Mouse (Mus musculus) liver, adult 2 months (tissue): ENCODE measurements at regions not wholly inside any gene's neighbourhood (a gene's known extent, or its start where the extent isn't known, plus 50 kb on each side); places are given as distances from the start of the nearest gene placed in this dataset.

Source experiments
- CTCF ChIP-seq: fragments of 200-500 bp; IDR thresholded peaks from 2 replicates; pipeline ENCODE4 v1.5.1; 2011; ENCODE audit warnings: low read depth, low read length, control low read depth
- POLR2A ChIP-seq: fragments of 200-500 bp; IDR thresholded peaks from 2 replicates; pipeline ENCODE4 v1.6.1; 2011; ENCODE audit warnings: low read length, control low read depth; ENCODE audit not compliant: insufficient read depth; ENCODE audit errors: extremely low read depth

DNA sequence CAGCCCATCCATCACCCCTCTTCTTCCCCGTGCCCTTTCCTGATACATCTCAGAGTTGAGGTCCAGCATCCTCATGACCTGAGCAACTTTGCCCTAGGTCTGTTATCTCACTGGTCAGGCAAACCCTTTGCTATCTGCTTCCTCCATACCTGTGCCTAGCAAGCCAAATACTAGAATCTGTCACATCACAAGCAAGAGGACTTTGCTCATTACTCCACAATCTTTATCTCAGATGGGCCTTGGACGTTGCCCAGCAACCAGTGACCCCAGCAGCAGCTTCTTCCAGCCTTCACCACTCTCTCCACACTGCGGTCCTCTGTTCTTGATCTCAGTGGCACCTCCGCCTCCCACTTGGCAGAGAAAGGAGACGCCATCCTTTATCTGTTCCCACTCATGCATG lies 54.4 kb upstream of the Slc2a1 start:
- TF ChIP-seq CTCF, result no peak
- TF ChIP-seq POLR2A, result no peak
